Mouse (Mus musculus) ES-Bruce4 (cell line): Measurements from ENCODE around the gene Sdk2. TPM values are rescaled to one million over a fixed set of nuclear protein-coding genes. Genes with fewer than 3 reads are reported as not detected.

Experiments
- H3K27ac ChIP-seq: 2 replicates; pipeline ENCODE4 v1.5.1; 2012; ENCODE audit warnings: low read length, inconsistent platforms; ENCODE audit not compliant: insufficient read depth
- H3K27me3 ChIP-seq: 2 replicates; pipeline ENCODE4 v1.6.1; 2012; ENCODE audit warnings: mild to moderate bottlenecking, low read length, inconsistent platforms; ENCODE audit not compliant: control insufficient read depth, poor library complexity, insufficient read depth, severe bottlenecking
- H3K36me3 ChIP-seq: 2 replicates; pipeline ENCODE4 v1.6.1; 2012; ENCODE audit warnings: inconsistent platforms, mild to moderate bottlenecking, low read length, moderate library complexity; ENCODE audit not compliant: control insufficient read depth, poor library complexity, insufficient read depth, severe bottlenecking
- H3K4me1 ChIP-seq: one replicate; pipeline ENCODE4 v1.8.1; 2011; ENCODE audit warnings: low read length; ENCODE audit not compliant: control insufficient read depth, insufficient read depth
- H3K4me3 ChIP-seq: 2 replicates; pipeline ENCODE4 v1.5.1; 2011; ENCODE audit warnings: low read depth, mild to moderate bottlenecking, low read length
- H3K9ac ChIP-seq: 2 replicates; pipeline ENCODE4 v1.6.1; 2012; ENCODE audit warnings: low read depth, mild to moderate bottlenecking, inconsistent platforms; ENCODE audit not compliant: poor library complexity, severe bottlenecking
- H3K9me3 ChIP-seq: replicated peaks from 2 replicates; pipeline ENCODE4 v1.6.1; 2012; ENCODE audit warnings: mild to moderate bottlenecking, low read length, inconsistent platforms; ENCODE audit not compliant: control insufficient read depth, poor library complexity, insufficient read depth, severe bottlenecking
- CTCF ChIP-seq: IDR thresholded peaks from one replicate; pipeline ENCODE4 v1.8.1; 2011; ENCODE audit warnings: low read depth, low read length
- EP300 ChIP-seq: IDR thresholded peaks from 2 replicates; pipeline ENCODE4 v1.6.1; 2011; ENCODE audit warnings: low read depth, low read length; ENCODE audit not compliant: insufficient read depth
- POLR2A ChIP-seq: IDR thresholded peaks from one replicate; pipeline ENCODE4 v1.8.1; 2011; ENCODE audit warnings: low read length; ENCODE audit not compliant: insufficient read depth
- polyA plus RNA-seq: library from polyadenylated mRNA; stranded (reverse); fragments of >200 nt; gene quantifications from 2 replicates; pipeline ENCODE4 v1.2.4, GENCODE M21; 2011; ENCODE audit warnings: low read depth; ENCODE audit not compliant: missing spikeins, insufficient read depth, insufficient read length

The Sdk2 gene
- polyA plus RNA-seq, 1 experiment = 0.87 TPM

- H3K4me1 ChIP-seq = peaks cover 13% of the 10 kb centered on the region
- TF ChIP-seq CTCF (no peak), POLR2A (no peak)
- H3K4me3 ChIP-seq = no peak overlapping the region
- H3K9ac ChIP-seq = no peak overlapping the region
- peaks cover 3% of the 10 kb centered on the region for H3K36me3 ChIP-seq
- no peaks in the 10 kb centered on the region; the same call in 1 of the 2 replicates for H3K9me3 ChIP-seq
- H3K27ac ChIP-seq = no peak overlapping the region
- no peaks in the 10 kb centered on the region for H3K27me3 ChIP-seq
Measured at GRCm38 (mm10) chr11:113745961-113746360, 320.9 kb downstream of the Sdk2 start.

GRCm38 (mm10) chr11:113742998-113743397 lies 323.8 kb downstream of the Sdk2 start:
- no peaks in the 10 kb centered on the region; the same call in 1 of the 2 replicates for H3K9me3 ChIP-seq
- no peaks in the 10 kb centered on the region for H3K27me3 ChIP-seq
- peaks cover 10% of the 10 kb centered on the region for H3K4me1 ChIP-seq
- H3K9ac ChIP-seq = no peak overlapping the region
- no peak overlapping the region for H3K4me3 ChIP-seq
- peaks cover 3% of the 10 kb centered on the region for H3K36me3 ChIP-seq
- no peak for TF ChIP-seq EP300
- peak; percentile 24 for TF ChIP-seq CTCF
- no peak for TF ChIP-seq POLR2A
- H3K27ac ChIP-seq = no peak overlapping the region

GRCm38 (mm10) chr11:113740100-113740499 lies 326.7 kb downstream of the Sdk2 start:
- peaks cover 5% of the 10 kb centered on the region for H3K4me1 ChIP-seq
- H3K27me3 ChIP-seq = no peaks in the 10 kb centered on the region
- H3K9ac ChIP-seq = no peak overlapping the region
- no peak for TF ChIP-seq CTCF
- no peak for TF ChIP-seq POLR2A
- no peak for TF ChIP-seq EP300
- peaks cover 3% of the 10 kb centered on the region; the same call in 1 of the 2 replicates for H3K36me3 ChIP-seq
- H3K4me3 ChIP-seq = no peak overlapping the region
- no peaks in the 10 kb centered on the region; the same call in 1 of the 2 replicates for H3K9me3 ChIP-seq
- H3K27ac ChIP-seq = no peak overlapping the region

GRCm38 (mm10) chr11:113739213-113739612 lies 327.6 kb downstream of the Sdk2 start:
- Histone ChIP-seq H3K27me3 (no peaks in the 10 kb centered on the region), H3K27ac (no peak overlapping the region), H3K9me3 (no peaks in the 10 kb centered on the region; the same call in 1 of the 2 replicates), H3K9ac (no peak overlapping the region), H3K4me1 (peaks cover 7% of the 10 kb centered on the region), H3K36me3 (peaks cover 3% of the 10 kb centered on the region; the same call in 1 of the 2 replicates), H3K4me3 (no peak overlapping the region)
- TF ChIP-seq CTCF (no peak), EP300 (peak; percentile 35; the same call in 1 of the 2 replicates), POLR2A (no peak)

GRCm38 (mm10) chr11:113737912-113738311 lies 328.9 kb downstream of the Sdk2 start:
- Histone ChIP-seq H3K27me3 (no peaks in the 10 kb centered on the region), H3K4me3 (no peak overlapping the region), H3K36me3 (no peaks in the 10 kb centered on the region; the same call in 1 of the 2 replicates), H3K27ac (no peak overlapping the region), H3K9me3 (no peaks in the 10 kb centered on the region), H3K9ac (no peak overlapping the region), H3K4me1 (peaks cover 7% of the 10 kb centered on the region)
- TF ChIP-seq CTCF (no peak), POLR2A (no peak), EP300 (no peak)

GRCm38 (mm10) chr11:113737553-113737854 lies 329.3 kb downstream of the Sdk2 start:
- H3K4me1 ChIP-seq = peaks cover 7% of the 10 kb centered on the region
- no peak overlapping the region for H3K27ac ChIP-seq
- no peak overlapping the region for H3K9ac ChIP-seq
- H3K36me3 ChIP-seq = no peaks in the 10 kb centered on the region; the same call in 1 of the 2 replicates
- no peaks in the 10 kb centered on the region for H3K27me3 ChIP-seq
- TF ChIP-seq CTCF (no peak), POLR2A (no peak), EP300 (no peak)
- no peak overlapping the region for H3K4me3 ChIP-seq
- H3K9me3 ChIP-seq = no peaks in the 10 kb centered on the region
